In the genomic region with DNA sequence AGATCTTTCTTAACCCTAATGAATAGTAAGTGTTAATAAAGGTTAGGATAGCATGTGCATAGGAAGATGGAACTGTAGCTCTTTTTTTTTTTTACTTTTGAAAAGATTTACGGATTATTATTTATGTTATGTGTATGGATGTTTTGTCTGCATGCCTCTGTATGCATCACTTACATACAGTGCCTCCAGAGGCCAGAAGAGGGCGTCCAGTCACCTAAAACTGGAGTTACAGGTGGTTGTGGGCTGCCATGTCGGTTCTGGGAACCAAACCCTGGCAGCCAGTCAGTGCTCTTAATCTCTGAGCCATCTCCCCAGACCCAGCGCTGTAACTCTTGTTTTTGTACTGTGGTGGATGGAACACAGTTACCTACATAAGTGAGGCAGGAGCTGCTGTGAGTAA, we compare ENCODE assay signal across 27 mouse cellular contexts. TPM values are rescaled to one million over a fixed set of nuclear protein-coding genes. Genes with fewer than 3 reads are reported as not detected.
DNase-seq lines count a peak whose midpoint lies in the region; ATAC-seq and TF ChIP-seq lines count a peak whose summit lies in the region.
"Had no signal": no experiment of that assay in that cellular context is flagged by ENCODE, and none has a peak within 500 bp of the region (broad histone marks: within the 10 kb centered on the region; RNA-seq: fewer than 3 reads in every experiment).

No protein-coding gene starts in this region.

- no peak for TF ChIP-seq EP300 in liver, embryonic 14.5 days (IDR thresholded peaks at IDR 0.05; ENCODE audit: low read depth)
- TF ChIP-seq EP300 in ES-Bruce4 (IDR thresholded peaks at IDR 0.05; ENCODE audit: insufficient read depth, low read depth, low read length), result no peak

- H3K4me3 ChIP-seq in hindbrain, embryonic 14.5 days (replicated peaks; ENCODE audit: low read length), result no peak overlapping the region
- H3K4me3 ChIP-seq in hindbrain, embryonic 12.5 days, result no peak overlapping the region
- no peak overlapping the region for H3K4me3 ChIP-seq in liver, embryonic 14.5 days (ENCODE audit: insufficient read depth in 1 of 2, low read depth in 2 of 2, low read length in 2 of 2)
- no peak overlapping the region for H3K4me3 ChIP-seq in ES-Bruce4 (ENCODE audit: low read depth, low read length)
- H3K4me3 ChIP-seq: embryonic facial prominence, embryonic 13.5 days; erythroblast, embryonic 14.5 days; forebrain, embryonic 12.5 days; gastrocnemius, adult 2 months; heart, embryonic 10.5 days; limb, embryonic 10.5 days; megakaryocyte, embryonic 14.5 days; stomach, embryonic 15.5 days had no signal

- H3K9me3 ChIP-seq in hindbrain, embryonic 14.5 days (ENCODE audit: control insufficient read depth, low read length), result no peaks in the 10 kb centered on the region
- no peaks in the 10 kb centered on the region for H3K9me3 ChIP-seq in hindbrain, embryonic 12.5 days (replicated peaks)
- H3K9me3 ChIP-seq in liver, embryonic 14.5 days (ENCODE audit: control insufficient read depth, low read length), result no peaks in the 10 kb centered on the region
- H3K9me3 ChIP-seq in ES-Bruce4 (replicated peaks; ENCODE audit: control insufficient read depth, insufficient read depth, low read length, poor library complexity, severe bottlenecking), result no peaks in the 10 kb centered on the region
- H3K9me3 ChIP-seq: embryonic facial prominence, embryonic 13.5 days; forebrain, embryonic 12.5 days; heart, embryonic 10.5 days; limb, embryonic 10.5 days; megakaryocyte, embryonic 14.5 days; stomach, embryonic 15.5 days had no signal

- no peak for TF ChIP-seq POLR2A in ES-Bruce4 (IDR thresholded peaks at IDR 0.05; ENCODE audit: insufficient read depth, low read length)

- peak; percentile 21; the same call in 1 of the 2 replicates for TF ChIP-seq CTCF in liver, embryonic 14.5 days (IDR thresholded peaks at IDR 0.05; ENCODE audit: low read depth)
- peak; percentile 56 for TF ChIP-seq CTCF in ES-Bruce4 (IDR thresholded peaks at IDR 0.05; ENCODE audit: low read depth, low read length)

- WGBS in hindbrain, embryonic 14.5 days, result 62% methylated on average over 4 of the region's 4 CpGs
- WGBS in hindbrain, embryonic 12.5 days, result 65% methylated on average over 4 of the region's 4 CpGs
- WGBS in liver, embryonic 14.5 days (ENCODE audit: insufficient replicate concordance), result 37% methylated on average over 4 of the region's 4 CpGs

- DNase-seq in hindbrain, embryonic 14.5 days (ENCODE audit: low spot score), result no peak
- DNase-seq in liver, embryonic 14.5 days (ENCODE audit: low read depth in 3 of 3, low spot score in 3 of 3), result no peak
- DNase-seq in liver, result no peak
- peak; percentile 42 for DNase-seq in ZHBTc4 (ENCODE audit: low read depth, low spot score)
- DNase-seq in adrenal gland, postnatal 36 days, result no peak
- DNase-seq in kidney, adult 8-10 months, result no peak
- DNase-seq: cerebellum, adult 11-12 months; cerebellum, postnatal 14 days; embryo, embryonic 11 days; gastrocnemius, adult 2 months; kidney, adult 2 months; kidney, postnatal 25 days; lung, adult 2 months; lung, postnatal 36 days; thymus, adult 2 months; thymus, postnatal 4 days had no signal

- H3K9ac ChIP-seq in hindbrain, embryonic 14.5 days, result no peak overlapping the region
- H3K9ac ChIP-seq in hindbrain, embryonic 12.5 days, result no peak overlapping the region
- H3K9ac ChIP-seq in liver, embryonic 14.5 days (replicated peaks), result no peak overlapping the region
- no peak overlapping the region for H3K9ac ChIP-seq in ES-Bruce4 (ENCODE audit: low read depth, poor library complexity, severe bottlenecking)
- H3K9ac ChIP-seq: embryonic facial prominence, embryonic 13.5 days; forebrain, embryonic 12.5 days; stomach, embryonic 15.5 days had no signal

- H3K4me2 ChIP-seq in hindbrain, embryonic 14.5 days (replicated peaks), result no peak overlapping the region
- H3K4me2 ChIP-seq in hindbrain, embryonic 12.5 days (replicated peaks), result no peak overlapping the region
- H3K4me2 ChIP-seq in liver, embryonic 14.5 days (ENCODE audit: low read depth), result no peak overlapping the region
- H3K4me2 ChIP-seq: embryonic facial prominence, embryonic 13.5 days; forebrain, embryonic 12.5 days; stomach, embryonic 15.5 days had no signal

- peaks cover 45% of the 10 kb centered on the region for H3K36me3 ChIP-seq in hindbrain, embryonic 14.5 days (replicated peaks; ENCODE audit: control insufficient read depth, insufficient read depth)
- peaks cover 4% of the 10 kb centered on the region; the same call in 1 of the 2 replicates for H3K36me3 ChIP-seq in hindbrain, embryonic 12.5 days
- H3K36me3 ChIP-seq in liver, embryonic 14.5 days (replicated peaks; ENCODE audit: control insufficient read depth, insufficient read depth, low read depth), result no peaks in the 10 kb centered on the region
- H3K36me3 ChIP-seq in ES-Bruce4 (ENCODE audit: control insufficient read depth, insufficient read depth, low read length, poor library complexity, severe bottlenecking), result no peaks in the 10 kb centered on the region
- H3K36me3 ChIP-seq: forebrain, embryonic 12.5 days; heart, embryonic 10.5 days; stomach, embryonic 15.5 days had no signal

- H3K27me3 ChIP-seq in hindbrain, embryonic 14.5 days (ENCODE audit: control insufficient read depth, insufficient read depth, low read length), result no peaks in the 10 kb centered on the region
- no peaks in the 10 kb centered on the region for H3K27me3 ChIP-seq in hindbrain, embryonic 12.5 days
- no peaks in the 10 kb centered on the region for H3K27me3 ChIP-seq in liver, embryonic 14.5 days (ENCODE audit: control insufficient read depth, insufficient read depth, low read length)
- H3K27me3 ChIP-seq in ES-Bruce4 (ENCODE audit: control insufficient read depth, insufficient read depth, low read length, poor library complexity, severe bottlenecking), result no peaks in the 10 kb centered on the region
- H3K27me3 ChIP-seq: embryonic facial prominence, embryonic 13.5 days; forebrain, embryonic 12.5 days; stomach, embryonic 15.5 days had no signal

- no peak for ATAC-seq in hindbrain, embryonic 14.5 days (ENCODE audit: low FRiP score)
- no peak for ATAC-seq in hindbrain, embryonic 12.5 days (ENCODE audit: low FRiP score)
- ATAC-seq in liver, embryonic 14.5 days (ENCODE audit: insufficient read depth), result no peak
- ATAC-seq: midbrain, embryonic 16.5 days had no signal

- peaks cover 18% of the 10 kb centered on the region for H3K4me1 ChIP-seq in hindbrain, embryonic 14.5 days (replicated peaks; ENCODE audit: control insufficient read depth, insufficient read depth, low read length)
- peaks cover 42% of the 10 kb centered on the region for H3K4me1 ChIP-seq in hindbrain, embryonic 12.5 days
- peaks cover 0 to 2% of the 10 kb centered on the region in 2 experiments; a peak in 1 of 4 replicates for H3K4me1 ChIP-seq in liver, embryonic 14.5 days (replicated peaks; ENCODE audit: control insufficient read depth in 2 of 2, insufficient read depth in 2 of 2, low read length in 1 of 2)
- H3K4me1 ChIP-seq in ES-Bruce4 (ENCODE audit: control insufficient read depth, insufficient read depth, low read length), result peaks cover 1% of the 10 kb centered on the region

- H3K27ac ChIP-seq in hindbrain, embryonic 14.5 days, result peak overlapping the region; percentile 89; the same call in 1 of the 2 replicates
- no peak overlapping the region for H3K27ac ChIP-seq in hindbrain, embryonic 12.5 days
- no peak overlapping the region for H3K27ac ChIP-seq in liver, embryonic 14.5 days
- H3K27ac ChIP-seq in ES-Bruce4 (ENCODE audit: insufficient read depth, low read length), result no peak overlapping the region
- H3K27ac ChIP-seq: heart, embryonic 10.5 days; limb, embryonic 10.5 days; stomach, embryonic 15.5 days had no signal

RNA-seq across cellular contexts. Expression of a gene that starts 27.8 kb away (rescaled TPM):
- 47.5 and 49.1 TPM in 2 replicates for polyA plus RNA-seq in hindbrain, embryonic 14.5 days (2014; fragmentation: Nextera tagmentation; extraction: Ambion mirVana)
- polyA plus RNA-seq in hindbrain, embryonic 12.5 days (2016; fragmentation: Nextera tagmentation; extraction: Ambion mirVana), result 59.1 and 66.3 TPM in 2 replicates
- 40.3 and 43.3 TPM in 2 replicates for polyA plus RNA-seq in liver, embryonic 14.5 days (2012; rRNA removed)
- 13.1 and 13.9 TPM in 2 replicates for polyA plus RNA-seq in liver, embryonic 14.5 days (2014; fragmentation: Nextera tagmentation; extraction: Ambion mirVana)
- 34.3 and 38.7 TPM in 2 replicates for polyA plus RNA-seq in ES-Bruce4 (2011; ENCODE audit: insufficient read depth, insufficient read length, low read depth, missing spikeins)
- total RNA-seq in adrenal gland, postnatal 36 days (2021), result 10 to 100 TPM; 59.8 to 66.2 TPM

RNA-seq across cellular contexts. Expression of a gene that starts 28.8 kb away (rescaled TPM):
- 123 and 132 TPM in 2 replicates for polyA plus RNA-seq in hindbrain, embryonic 14.5 days (2014; fragmentation: Nextera tagmentation; extraction: Ambion mirVana)
- polyA plus RNA-seq in hindbrain, embryonic 12.5 days (2016; fragmentation: Nextera tagmentation; extraction: Ambion mirVana), result 44.4 and 47.5 TPM in 2 replicates
- polyA plus RNA-seq in liver, embryonic 14.5 days (2012; rRNA removed), result 2.9 and 4.0 TPM in 2 replicates
- 0.43 and 0.56 TPM in 2 replicates for polyA plus RNA-seq in liver, embryonic 14.5 days (2014; fragmentation: Nextera tagmentation; extraction: Ambion mirVana)
- 11.6 and 17.0 TPM in 2 replicates for polyA plus RNA-seq in ES-Bruce4 (2011; ENCODE audit: insufficient read depth, insufficient read length, low read depth, missing spikeins)
- 10 to 100 TPM; 14.8 to 20.3 TPM for total RNA-seq in adrenal gland, postnatal 36 days (2021)
- total RNA-seq: hematopoietic stem cell, adult 5-6 weeks had no signal

RNA-seq across cellular contexts. Expression of a gene that starts 36.4 kb away (rescaled TPM):
- 192 and 221 TPM in 2 replicates for polyA plus RNA-seq in hindbrain, embryonic 14.5 days (2014; fragmentation: Nextera tagmentation; extraction: Ambion mirVana)
- 380 and 382 TPM in 2 replicates for polyA plus RNA-seq in hindbrain, embryonic 12.5 days (2016; fragmentation: Nextera tagmentation; extraction: Ambion mirVana)
- polyA plus RNA-seq in liver, embryonic 14.5 days (2012; rRNA removed), result 108 and 130 TPM in 2 replicates
- 100.0 and 105 TPM in 2 replicates for polyA plus RNA-seq in liver, embryonic 14.5 days (2014; fragmentation: Nextera tagmentation; extraction: Ambion mirVana)
- polyA plus RNA-seq in ES-Bruce4 (2011; ENCODE audit: insufficient read depth, insufficient read length, low read depth, missing spikeins), result 553 and 558 TPM in 2 replicates
- total RNA-seq in adrenal gland, postnatal 36 days (2021), result 100 to 1,000 TPM; 289 to 304 TPM

RNA-seq across cellular contexts. Expression of a gene that starts 37.1 kb away (rescaled TPM):
- polyA plus RNA-seq in hindbrain, embryonic 14.5 days (2014; fragmentation: Nextera tagmentation; extraction: Ambion mirVana), result 26.4 and 29.6 TPM in 2 replicates
- polyA plus RNA-seq in hindbrain, embryonic 12.5 days (2016; fragmentation: Nextera tagmentation; extraction: Ambion mirVana), result 31.5 and 31.6 TPM in 2 replicates
- polyA plus RNA-seq in liver, embryonic 14.5 days (2012; rRNA removed), result 10.0 and 13.0 TPM in 2 replicates
- 6.9 and 7.6 TPM in 2 replicates for polyA plus RNA-seq in liver, embryonic 14.5 days (2014; fragmentation: Nextera tagmentation; extraction: Ambion mirVana)
- 38.4 and 39.3 TPM in 2 replicates for polyA plus RNA-seq in ES-Bruce4 (2011; ENCODE audit: insufficient read depth, insufficient read length, low read depth, missing spikeins)
- 10 to 100 TPM; 73.0 to 74.2 TPM for total RNA-seq in adrenal gland, postnatal 36 days (2021)

RNA-seq across cellular contexts. Expression of a gene that starts 57.4 kb away (rescaled TPM):
- polyA plus RNA-seq in hindbrain, embryonic 14.5 days (2014; fragmentation: Nextera tagmentation; extraction: Ambion mirVana), result 170 and 175 TPM in 2 replicates
- polyA plus RNA-seq in hindbrain, embryonic 12.5 days (2016; fragmentation: Nextera tagmentation; extraction: Ambion mirVana), result 62.6 and 72.8 TPM in 2 replicates
- 32.6 and 39.6 TPM in 2 replicates for polyA plus RNA-seq in liver, embryonic 14.5 days (2012; rRNA removed)
- polyA plus RNA-seq in liver, embryonic 14.5 days (2014; fragmentation: Nextera tagmentation; extraction: Ambion mirVana), result 38.7 and 40.8 TPM in 2 replicates
- polyA plus RNA-seq in ES-Bruce4 (2011; ENCODE audit: insufficient read depth, insufficient read length, low read depth, missing spikeins), result 25.7 and 30.5 TPM in 2 replicates
- total RNA-seq in adrenal gland, postnatal 36 days (2021), result 100 to 1,000 TPM; 175 to 184 TPM
